Mouse (Mus musculus): ENCODE measurements around the gene Eef1a2. TPM values are rescaled to one million over a fixed set of nuclear protein-coding genes. Genes with fewer than 3 reads are reported as not detected.

Eef1a2 gene
- polyA plus RNA-seq, 1 experiment: 0.60 TPM

DNA sequence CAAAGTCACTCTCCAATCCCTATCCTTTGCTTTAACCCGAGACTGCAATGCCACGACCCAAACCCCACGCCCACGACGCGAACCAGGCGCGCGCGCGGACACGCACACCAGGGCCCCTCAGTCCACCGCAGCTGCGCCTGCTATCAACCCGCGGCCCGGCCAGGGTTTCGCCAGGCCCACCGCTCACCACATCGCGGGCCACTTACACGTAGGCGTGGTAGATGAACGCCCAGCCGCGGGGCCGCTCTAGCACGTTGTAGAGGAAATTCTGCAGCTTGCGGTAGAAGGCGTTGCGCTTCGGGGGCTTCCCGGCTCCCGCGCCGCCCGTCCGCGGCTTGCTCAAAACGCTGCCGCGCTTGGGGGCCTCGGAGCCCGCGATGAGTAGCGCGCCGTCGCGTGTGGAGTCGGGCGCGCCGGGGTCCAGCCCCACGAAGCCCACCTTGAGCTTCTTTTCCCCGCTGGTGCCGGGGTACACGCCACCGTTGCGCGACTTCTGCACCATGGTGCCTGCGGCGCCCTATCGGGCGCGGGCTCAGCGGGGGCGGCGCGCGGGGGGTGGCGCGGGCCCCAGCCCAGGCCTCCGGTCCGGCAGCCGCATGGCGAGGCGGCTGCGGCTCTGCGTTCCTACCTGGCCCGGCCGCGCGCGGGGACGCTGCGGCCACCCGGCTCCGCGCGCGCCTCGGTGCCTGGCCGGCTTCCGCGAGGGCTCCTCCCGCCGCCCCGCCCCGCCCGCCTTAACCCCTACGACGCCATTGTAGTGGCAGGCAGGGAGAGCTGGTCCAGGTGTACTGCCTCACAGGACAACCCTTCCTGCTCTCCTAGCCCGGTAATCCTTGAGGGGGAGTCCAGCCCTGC is 22.0 kb downstream of the Eef1a2 start, which contains the start of gene Kcnq2:
Gene Kcnq2 (minus strand): TSS at position 710 of the 855 bp plus-strand sequence.
- Histone ChIP-seq H3K36me3 (ENCODE audit: control insufficient read depth, insufficient read depth) (no peaks in the 10 kb centered on the region), H3K79me2 (ENCODE audit: control insufficient read depth, insufficient read depth) (no peaks in the 10 kb centered on the region), H3K27me3 (ENCODE audit: control insufficient read depth, insufficient read depth, insufficient read length) (peaks cover 19% of the 10 kb centered on the region), H3ac (ENCODE audit: control insufficient read depth, insufficient read length) (no peak within 1 kb of the TSS), H3K4me3 (no peak within 1 kb of the TSS), H3K4me2 (ENCODE audit: low read depth) (no peak within 1 kb of the TSS)
- TF ChIP-seq CEBPB (IDR thresholded peaks at IDR 0.05; ENCODE audit: insufficient read depth, poor library complexity, severe bottlenecking) (no peak), POLR2A (IDR thresholded peaks at IDR 0.05; ENCODE audit: insufficient read length, low read depth) (no peak), SRF (IDR thresholded peaks at IDR 0.05; ENCODE audit: control insufficient read depth, insufficient read length, low read depth) (no peak), USF1 (IDR thresholded peaks at IDR 0.05; ENCODE audit: low read depth) (no peak), MYOG (IDR thresholded peaks at IDR 0.05; ENCODE audit: control insufficient read depth in 1 of 3, insufficient read depth in 1 of 3, insufficient read length in 2 of 3, low read depth in 2 of 3) (no peak), TCF3 (IDR thresholded peaks at IDR 0.05; ENCODE audit: insufficient read length, low read depth) (no peak), REST (IDR thresholded peaks at IDR 0.05; ENCODE audit: insufficient read depth, insufficient read length) (no peak), MYOD1 (IDR thresholded peaks at IDR 0.05; ENCODE audit: control insufficient read depth in 1 of 3, insufficient read length in 2 of 3, low read depth in 2 of 3) (no peak), MAX (IDR thresholded peaks at IDR 0.05; ENCODE audit: low read depth) (no peak)

- peaks cover 19% of the 10 kb centered on the region for H3K27me3 ChIP-seq (ENCODE audit: control insufficient read depth, insufficient read depth, insufficient read length)
- TF ChIP-seq REST (IDR thresholded peaks at IDR 0.05; ENCODE audit: insufficient read depth, insufficient read length) (no peak), TCF12 (IDR thresholded peaks at IDR 0.05; ENCODE audit: insufficient read depth, poor library complexity, severe bottlenecking) (no peak), TCF3 (IDR thresholded peaks at IDR 0.05; ENCODE audit: insufficient read length, low read depth) (no peak), POLR2A (IDR thresholded peaks at IDR 0.05; ENCODE audit: insufficient read length, low read depth) (no peak), MYOG (IDR thresholded peaks at IDR 0.05; ENCODE audit: control insufficient read depth in 1 of 3, insufficient read depth in 1 of 3, insufficient read length in 2 of 3, low read depth in 2 of 3) (no peak), MYOD1 (IDR thresholded peaks at IDR 0.05; ENCODE audit: control insufficient read depth in 1 of 3, insufficient read length in 2 of 3, low read depth in 2 of 3) (no peak), SRF (IDR thresholded peaks at IDR 0.05; ENCODE audit: control insufficient read depth, insufficient read length, low read depth) (no peak), CEBPB (IDR thresholded peaks at IDR 0.05; ENCODE audit: insufficient read depth, poor library complexity, severe bottlenecking) (no peak), MAX (IDR thresholded peaks at IDR 0.05; ENCODE audit: low read depth) (no peak), USF1 (IDR thresholded peaks at IDR 0.05; ENCODE audit: low read depth) (no peak), E2F4 (IDR thresholded peaks at IDR 0.05; ENCODE audit: insufficient read depth) (no peak), POLR2AphosphoS2 (IDR thresholded peaks at IDR 0.05; ENCODE audit: insufficient read length, low read depth) (no peak)
- H3K79me2 ChIP-seq (ENCODE audit: control insufficient read depth, insufficient read depth): no peaks in the 10 kb centered on the region
- no peak overlapping the region for H3K4me3 ChIP-seq
- no peak overlapping the region for H3K4me2 ChIP-seq (ENCODE audit: low read depth)
- H3K36me3 ChIP-seq (ENCODE audit: control insufficient read depth, insufficient read depth): no peaks in the 10 kb centered on the region
- no peak overlapping the region for H3ac ChIP-seq (ENCODE audit: control insufficient read depth, insufficient read length)
These were observed 22.8 kb downstream of the Eef1a2 start for GRCm38 (mm10) chr2:181133837-181134590.

GRCm38 (mm10) chr2:181130245-181130644 is 26.6 kb downstream of the Eef1a2 start:
- no peaks in the 10 kb centered on the region for H3K36me3 ChIP-seq (ENCODE audit: control insufficient read depth, insufficient read depth)
- H3K79me2 ChIP-seq (ENCODE audit: control insufficient read depth, insufficient read depth): no peaks in the 10 kb centered on the region
- H3K4me3 ChIP-seq: no peak overlapping the region
- no peak overlapping the region for H3ac ChIP-seq (ENCODE audit: control insufficient read depth, insufficient read length)
- no peak overlapping the region for H3K4me2 ChIP-seq (ENCODE audit: low read depth)
- TF ChIP-seq POLR2AphosphoS2 (IDR thresholded peaks at IDR 0.05; ENCODE audit: insufficient read length, low read depth) (no peak), USF1 (IDR thresholded peaks at IDR 0.05; ENCODE audit: low read depth) (no peak), SRF (IDR thresholded peaks at IDR 0.05; ENCODE audit: control insufficient read depth, insufficient read length, low read depth) (no peak), TCF12 (IDR thresholded peaks at IDR 0.05; ENCODE audit: insufficient read depth, poor library complexity, severe bottlenecking) (no peak), REST (IDR thresholded peaks at IDR 0.05; ENCODE audit: insufficient read depth, insufficient read length) (no peak), MYOG (IDR thresholded peaks at IDR 0.05; ENCODE audit: control insufficient read depth in 1 of 3, insufficient read depth in 1 of 3, insufficient read length in 2 of 3, low read depth in 2 of 3) (no peak), POLR2A (IDR thresholded peaks at IDR 0.05; ENCODE audit: insufficient read length, low read depth) (no peak), MYOD1 (IDR thresholded peaks at IDR 0.05; ENCODE audit: control insufficient read depth in 1 of 3, insufficient read length in 2 of 3, low read depth in 2 of 3) (no peak), MAX (IDR thresholded peaks at IDR 0.05; ENCODE audit: low read depth) (no peak), E2F4 (IDR thresholded peaks at IDR 0.05; ENCODE audit: insufficient read depth) (no peak), CEBPB (IDR thresholded peaks at IDR 0.05; ENCODE audit: insufficient read depth, poor library complexity, severe bottlenecking) (no peak), TCF3 (IDR thresholded peaks at IDR 0.05; ENCODE audit: insufficient read length, low read depth) (no peak)
- peaks cover 15% of the 10 kb centered on the region for H3K27me3 ChIP-seq (ENCODE audit: control insufficient read depth, insufficient read depth, insufficient read length)

DNA sequence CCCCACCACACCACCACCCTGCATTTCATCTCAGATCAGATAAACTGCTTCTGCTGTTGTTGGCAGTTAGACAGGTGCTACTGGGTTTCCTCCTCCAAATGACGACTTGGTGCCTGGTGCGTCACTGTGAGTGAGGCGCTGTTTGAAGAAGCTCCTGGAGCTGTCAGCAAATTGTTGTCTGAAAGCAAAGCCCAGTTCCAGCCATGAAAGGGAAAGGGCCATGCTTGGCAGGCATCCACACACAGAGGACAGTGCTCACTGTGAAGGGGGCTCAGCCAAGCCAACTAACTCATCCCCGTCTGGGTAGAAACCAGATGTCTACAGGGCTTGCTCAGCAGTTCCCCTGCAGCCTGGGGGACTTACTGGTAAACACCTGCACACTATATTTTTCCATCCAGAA is 27.9 kb downstream of the Eef1a2 start:
- no peaks in the 10 kb centered on the region for H3K79me2 ChIP-seq (ENCODE audit: control insufficient read depth, insufficient read depth)
- peaks cover 2% of the 10 kb centered on the region for H3K27me3 ChIP-seq (ENCODE audit: control insufficient read depth, insufficient read depth, insufficient read length)
- H3K4me3 ChIP-seq: no peak overlapping the region
- no peaks in the 10 kb centered on the region for H3K36me3 ChIP-seq (ENCODE audit: control insufficient read depth, insufficient read depth)
- TF ChIP-seq POLR2A (IDR thresholded peaks at IDR 0.05; ENCODE audit: insufficient read length, low read depth): no peak
- no peak for TF ChIP-seq MYOG (IDR thresholded peaks at IDR 0.05; ENCODE audit: control insufficient read depth in 1 of 3, insufficient read depth in 1 of 3, insufficient read length in 2 of 3, low read depth in 2 of 3)
- TF ChIP-seq CEBPB (IDR thresholded peaks at IDR 0.05; ENCODE audit: insufficient read depth, poor library complexity, severe bottlenecking): no peak
- TF ChIP-seq USF1 (IDR thresholded peaks at IDR 0.05; ENCODE audit: low read depth): no peak
- TF ChIP-seq TCF12 (IDR thresholded peaks at IDR 0.05; ENCODE audit: insufficient read depth, poor library complexity, severe bottlenecking): no peak
- H3K4me2 ChIP-seq (ENCODE audit: low read depth): no peak overlapping the region
- no peak overlapping the region for H3ac ChIP-seq (ENCODE audit: control insufficient read depth, insufficient read length)
